Mouse (Mus musculus) megakaryocyte, embryonic 14.5 days (primary cell): ENCODE data around the gene Shisa5.

Experiments used
- FLI1 ChIP-seq: IDR thresholded peaks from 2 replicates; pipeline ENCODE4 v1.6.1; 2012; ENCODE audit warnings: low read length, inconsistent platforms, mixed read lengths
- GATA1 ChIP-seq: IDR thresholded peaks from 3 replicates; pipeline ENCODE4 v1.6.1; 2012; ENCODE audit warnings: mixed read lengths, low read length, inconsistent platforms, borderline replicate concordance

GRCm38 (mm10) chr9:109009636-109010315 lies 28.6 kb upstream of the Shisa5 start:
- no peak for TF ChIP-seq GATA1
- TF ChIP-seq FLI1 = no peak
